Mouse (Mus musculus): ENCODE results near the gene Ckmt1. TPM values are rescaled to one million over a fixed set of nuclear protein-coding genes. Genes with fewer than 3 reads are reported as not detected.
A peak's percentile ranks its signal among the peaks of the same experiment; 100 is the strongest.

The Ckmt1 gene
- polyA plus RNA-seq, 2 experiments = 7.1 to 20.1 TPM

GRCm38 (mm10) chr2:121329492-121329891 is 28.0 kb upstream of the Ckmt1 start:
- no peak overlapping the region for H3K4me3 ChIP-seq (replicated peaks; ENCODE audit: low read length)
- no peak for TF ChIP-seq POLR2A (IDR thresholded peaks at IDR 0.05; ENCODE audit: borderline replicate concordance, extremely low read depth, insufficient read depth, insufficient read length)
- no peaks in the 10 kb centered on the region for H3K36me3 ChIP-seq (ENCODE audit: control insufficient read depth, insufficient read depth, low read length)
- H3K9me3 ChIP-seq (ENCODE audit: control insufficient read depth, low read length) = no peaks in the 10 kb centered on the region
- no peaks in the 10 kb centered on the region for H3K4me1 ChIP-seq (ENCODE audit: control insufficient read depth, insufficient read depth, low read length)
- no peak overlapping the region for H3K27ac ChIP-seq (replicated peaks; ENCODE audit: low read depth, low read length)
- no peak overlapping the region for H3K9ac ChIP-seq (ENCODE audit: low read depth, low read length, severe bottlenecking)
- H3K27me3 ChIP-seq (ENCODE audit: control insufficient read depth, insufficient read depth, low read length) = no peaks in the 10 kb centered on the region
- DNase-seq (ENCODE audit: low spot score) = no peak
- 92% methylated on average over 2 of the region's 2 CpGs for WGBS
- H3K4me2 ChIP-seq (replicated peaks; ENCODE audit: low read depth, low read length, severe bottlenecking) = no peak overlapping the region
- no peak for ATAC-seq (ENCODE audit: low FRiP score, low read depth)

- Histone ChIP-seq H3K27ac (replicated peaks; ENCODE audit: low read depth, low read length) (no peak overlapping the region), H3K4me1 (ENCODE audit: control insufficient read depth, insufficient read depth, low read length) (no peaks in the 10 kb centered on the region), H3K4me3 (replicated peaks; ENCODE audit: low read length) (no peak overlapping the region), H3K27me3 (ENCODE audit: control insufficient read depth, insufficient read depth, low read length) (no peaks in the 10 kb centered on the region), H3K9me3 (ENCODE audit: control insufficient read depth, low read length) (no peaks in the 10 kb centered on the region), H3K9ac (ENCODE audit: low read depth, low read length, severe bottlenecking) (no peak overlapping the region), H3K36me3 (ENCODE audit: control insufficient read depth, insufficient read depth, low read length) (no peaks in the 10 kb centered on the region), H3K4me2 (replicated peaks; ENCODE audit: low read depth, low read length, severe bottlenecking) (no peak overlapping the region)
- no peak for DNase-seq (ENCODE audit: low spot score)
- no peak for TF ChIP-seq POLR2A (IDR thresholded peaks at IDR 0.05; ENCODE audit: borderline replicate concordance, extremely low read depth, insufficient read depth, insufficient read length)
- ATAC-seq (ENCODE audit: low FRiP score, low read depth) = no peak
These were observed 18.5 kb upstream of the Ckmt1 start for GRCm38 (mm10) chr2:121339057-121339456.

- Histone ChIP-seq H3K27me3 (ENCODE audit: control insufficient read depth, insufficient read depth, low read length) (no peaks in the 10 kb centered on the region), H3K27ac (replicated peaks; ENCODE audit: low read depth, low read length) (no peak overlapping the region), H3K4me3 (replicated peaks; ENCODE audit: low read length) (no peak overlapping the region), H3K36me3 (ENCODE audit: control insufficient read depth, insufficient read depth, low read length) (no peaks in the 10 kb centered on the region), H3K4me2 (replicated peaks; ENCODE audit: low read depth, low read length, severe bottlenecking) (no peak overlapping the region), H3K4me1 (ENCODE audit: control insufficient read depth, insufficient read depth, low read length) (0 out of 2 replicates have a peak, but pooled peaks cover under 1% of the 10 kb centered on the region), H3K9ac (ENCODE audit: low read depth, low read length, severe bottlenecking) (no peak overlapping the region), H3K9me3 (ENCODE audit: control insufficient read depth, low read length) (no peaks in the 10 kb centered on the region)
- 79% methylated on average over 8 of the region's 8 CpGs for WGBS
- no peak for ATAC-seq (ENCODE audit: low FRiP score, low read depth)
- TF ChIP-seq POLR2A (IDR thresholded peaks at IDR 0.05; ENCODE audit: borderline replicate concordance, extremely low read depth, insufficient read depth, insufficient read length) = no peak
- no peak for DNase-seq (ENCODE audit: low spot score)
These were observed 4.4 kb upstream of the Ckmt1 start for GRCm38 (mm10) chr2:121353156-121353555.

- DNase-seq (ENCODE audit: low spot score) (no peak), ATAC-seq (ENCODE audit: low FRiP score, low read depth) (no peak)
- H3K4me3 ChIP-seq (replicated peaks; ENCODE audit: low read length) = peak overlapping the region; percentile 62
- H3K27ac ChIP-seq (replicated peaks; ENCODE audit: low read depth, low read length) = 0 out of 2 replicates have a peak overlapping the region, but pooled peaks have one; percentile 1
- H3K36me3 ChIP-seq (ENCODE audit: control insufficient read depth, insufficient read depth, low read length) = no peaks in the 10 kb centered on the region
- H3K9me3 ChIP-seq (ENCODE audit: control insufficient read depth, low read length) = no peaks in the 10 kb centered on the region
- peak overlapping the region; percentile 74 for H3K9ac ChIP-seq (ENCODE audit: low read depth, low read length, severe bottlenecking)
- peaks cover 6% of the 10 kb centered on the region for H3K27me3 ChIP-seq (ENCODE audit: control insufficient read depth, insufficient read depth, low read length)
- H3K4me2 ChIP-seq (replicated peaks; ENCODE audit: low read depth, low read length, severe bottlenecking) = peak overlapping the region; percentile 61
- no peak for TF ChIP-seq POLR2A (IDR thresholded peaks at IDR 0.05; ENCODE audit: borderline replicate concordance, extremely low read depth, insufficient read depth, insufficient read length)
- WGBS = 5% methylated on average over 6 of the region's 6 CpGs
- H3K4me1 ChIP-seq (ENCODE audit: control insufficient read depth, insufficient read depth, low read length) = peaks cover 7% of the 10 kb centered on the region
These were observed 3.1 kb upstream of the Ckmt1 start for GRCm38 (mm10) chr2:121354378-121354777.

- peak within 1 kb of the TSS; percentile 61 for H3K4me2 ChIP-seq (replicated peaks; ENCODE audit: low read depth, low read length, severe bottlenecking)
- H3K9ac ChIP-seq (ENCODE audit: low read depth, low read length, severe bottlenecking) = peak within 1 kb of the TSS; percentile 74
- 0 out of 2 replicates have a peak within 1 kb of the TSS, but pooled peaks have one; percentile 1 for H3K27ac ChIP-seq (replicated peaks; ENCODE audit: low read depth, low read length)
- peaks cover 6% of the 10 kb centered on the region for H3K27me3 ChIP-seq (ENCODE audit: control insufficient read depth, insufficient read depth, low read length)
- peak; percentile 99 for ATAC-seq (ENCODE audit: low FRiP score, low read depth)
- 0 out of 2 replicates have a peak, but pooled peaks have one; percentile 56 for TF ChIP-seq POLR2A (IDR thresholded peaks at IDR 0.05; ENCODE audit: borderline replicate concordance, extremely low read depth, insufficient read depth, insufficient read length)
- DNase-seq (ENCODE audit: low spot score) = peak; percentile 96
- no peaks in the 10 kb centered on the region for H3K9me3 ChIP-seq (ENCODE audit: control insufficient read depth, low read length)
- H3K36me3 ChIP-seq (ENCODE audit: control insufficient read depth, insufficient read depth, low read length) = no peaks in the 10 kb centered on the region
- H3K4me1 ChIP-seq (ENCODE audit: control insufficient read depth, insufficient read depth, low read length) = peaks cover 7% of the 10 kb centered on the region
- WGBS = under 1% methylated on average over 58 of the region's 58 CpGs
- peak within 1 kb of the TSS; percentile 62 for H3K4me3 ChIP-seq (replicated peaks; ENCODE audit: low read length)
These were observed 2.5 kb upstream of the Ckmt1 start, which contains the start of gene Ppip5k1 for GRCm38 (mm10) chr2:121354820-121355592. Gene Ppip5k1, minus strand, starts transcription at chr2:121355396.
